Mouse (Mus musculus) heart, adult 2 months (tissue): ENCODE data around the gene Abhd17a.

Experiments
- CTCF ChIP-seq: fragments of 200-600 bp; IDR thresholded peaks from 2 replicates; pipeline ENCODE4 v1.8.1; 2022; ENCODE audit warnings: antibody characterized with exemption, mild to moderate bottlenecking, moderate library complexity
- EP300 ChIP-seq: fragments of 200-500 bp; IDR thresholded peaks from 2 replicates; pipeline ENCODE4 v1.6.1; 2011; ENCODE audit warnings: low read depth, low read length, control low read depth; ENCODE audit not compliant: insufficient read depth
- POLR2A ChIP-seq: fragments of 200-500 bp; IDR thresholded peaks from 2 replicates; pipeline ENCODE4 v1.6.1; 2011; ENCODE audit warnings: mild to moderate bottlenecking, low read depth, low read length, control low read depth; ENCODE audit not compliant: insufficient read depth

DNA sequence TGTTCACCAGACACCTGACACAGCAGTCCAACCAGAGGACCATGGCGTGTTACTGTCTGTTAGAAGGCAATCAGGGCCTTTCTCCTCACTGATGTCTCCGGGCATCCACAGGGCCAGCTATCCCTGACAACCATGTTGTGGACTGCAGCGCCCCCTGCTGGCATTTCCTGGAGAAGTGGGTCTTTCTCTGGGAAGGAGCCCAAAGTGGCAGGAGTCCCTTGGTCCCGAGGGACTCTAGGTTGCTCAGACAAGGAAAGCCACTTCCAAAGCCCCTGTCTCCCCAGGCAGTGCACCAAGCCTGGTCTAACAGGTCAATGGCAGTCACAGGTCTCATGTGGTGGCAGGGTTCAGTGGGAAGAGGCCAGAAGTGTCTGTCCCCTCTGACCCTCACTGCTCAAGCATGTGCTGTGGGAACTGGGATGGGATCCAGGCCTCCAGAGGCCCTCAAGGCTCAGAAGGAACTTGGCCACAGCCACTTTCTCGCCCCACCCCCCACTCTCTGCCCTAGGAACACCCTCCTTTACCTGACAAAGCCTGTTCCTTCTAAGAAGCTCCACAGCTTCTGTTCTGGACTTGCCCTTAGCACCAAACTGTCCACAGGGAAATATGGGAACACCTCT lies 32.7 kb downstream of the Abhd17a start:
- TF ChIP-seq CTCF (peak; percentile 82), POLR2A (no peak), EP300 (no peak)
